Mouse (Mus musculus) CH12F3 (cell line): ENCODE measurements around the gene Slc45a2.

Experiments
- in situ Hi-C: fragments of 300-500 bp; cut with MboI; formaldehyde crosslinking; loops from 2 replicates; pipeline ENCODE4 v1.14.3; 2020; ENCODE audit warnings: low sequenced_read_pairs

Slc45a2 gene

DNA sequence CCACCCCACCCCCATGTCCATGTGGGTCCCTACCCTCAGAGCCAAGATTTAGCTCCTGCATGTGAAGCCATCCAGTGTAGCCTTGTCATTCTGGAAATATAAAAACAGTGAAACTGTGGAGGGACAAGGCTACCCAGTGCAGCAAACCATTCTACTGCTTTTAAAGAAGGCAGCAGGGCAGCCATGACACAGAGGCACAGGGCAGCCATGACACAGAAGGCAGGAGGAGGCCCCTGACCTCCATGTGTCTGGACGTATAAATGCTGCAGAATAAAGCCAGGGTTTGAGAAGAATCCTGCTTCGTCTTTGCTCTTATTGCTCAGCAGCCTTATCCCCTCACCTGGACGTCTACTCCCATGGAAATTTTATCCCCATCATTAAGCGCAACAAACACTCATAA lies 3.3 kb downstream of the Slc45a2 start:
- in situ Hi-C loops: no loop called here

- in situ Hi-C loops: no loop called here
Observed at GRCm38 (mm10) chr15:11004646-11005045, 4.1 kb downstream of the Slc45a2 start.

GRCm38 (mm10) chr15:11008756-11009155 lies 8.2 kb downstream of the Slc45a2 start:
- in situ Hi-C loops: no loop called here

- in situ Hi-C loops: no loop called here
Observed at GRCm38 (mm10) chr15:11010976-11011548, 10.5 kb downstream of the Slc45a2 start.

- in situ Hi-C loops: no loop called here
Observed at GRCm38 (mm10) chr15:11014931-11015330, 14.4 kb downstream of the Slc45a2 start.

DNA sequence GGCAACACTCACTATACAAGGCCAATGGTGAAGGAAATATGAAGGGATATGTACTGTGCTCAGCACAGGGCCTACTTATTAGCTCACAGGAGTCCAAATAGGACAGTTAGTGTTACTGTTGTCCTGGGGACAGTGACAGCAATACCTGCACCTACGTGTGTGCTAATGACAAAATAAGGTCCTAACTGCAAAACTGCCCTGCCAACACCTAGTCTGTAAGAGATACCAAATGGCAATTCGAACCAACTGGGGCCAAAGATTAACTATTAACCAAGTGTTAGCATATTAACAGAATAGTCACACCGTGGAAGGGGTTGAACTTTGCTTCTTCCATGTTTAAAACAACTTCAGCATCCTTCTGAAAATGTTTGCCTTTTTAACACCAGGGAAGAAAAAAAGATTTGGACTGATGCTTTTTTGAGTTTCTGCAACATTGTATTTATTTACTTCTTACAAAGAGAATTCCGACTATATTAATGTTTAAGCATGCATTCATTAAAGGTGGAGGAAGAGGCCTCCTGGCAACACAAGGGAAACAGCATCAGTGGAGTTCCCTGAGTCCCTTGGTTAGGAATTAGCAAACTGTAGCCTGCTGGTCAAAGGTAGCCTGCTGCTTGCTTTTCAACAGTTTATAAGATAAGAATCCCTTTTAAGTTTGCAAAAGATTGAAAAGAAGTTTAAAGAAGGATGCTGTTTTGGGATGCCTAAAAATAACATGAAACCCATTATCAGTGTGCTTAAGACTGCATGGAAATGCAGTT lies 26.5 kb downstream of the Slc45a2 start:
- in situ Hi-C loops: no loop called here

- in situ Hi-C loops: loop anchor here (10.0 kb wide), 1 partner anchor 285 kb away; no protein-coding TSS in a partner anchor
Observed at GRCm38 (mm10) chr15:11030188-11030587, 29.7 kb downstream of the Slc45a2 start.

DNA sequence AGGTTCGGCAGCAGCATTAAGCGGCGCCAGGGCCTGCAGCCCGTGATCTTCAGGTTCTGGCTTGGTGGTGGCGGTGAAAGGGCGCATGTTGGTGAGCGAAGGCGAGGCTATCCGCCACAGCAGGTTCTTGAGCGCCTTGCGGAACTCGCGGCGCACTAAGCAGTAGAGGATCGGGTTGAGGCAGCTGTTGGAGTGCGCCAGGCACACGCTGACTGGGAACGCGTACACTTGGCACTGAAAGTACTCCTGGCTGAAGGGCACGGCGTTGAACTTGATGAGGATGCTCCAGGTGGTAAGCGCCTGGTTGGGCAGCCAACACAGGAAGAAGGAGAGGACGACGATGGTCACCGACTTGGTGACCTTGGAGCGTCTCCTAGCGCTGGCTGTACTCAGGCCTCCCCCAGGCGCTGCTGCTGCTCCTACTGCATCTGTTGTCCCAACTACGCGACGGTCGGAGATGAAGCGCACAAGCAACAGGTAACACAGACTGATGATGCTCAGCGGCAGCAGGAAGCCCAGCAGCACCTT lies 35.5 kb downstream of the Slc45a2 start:
- in situ Hi-C loops: loop anchor here (5.0 to 10.0 kb wide), 2 partner anchors 279 to 341 kb away; no protein-coding TSS in a partner anchor

DNA sequence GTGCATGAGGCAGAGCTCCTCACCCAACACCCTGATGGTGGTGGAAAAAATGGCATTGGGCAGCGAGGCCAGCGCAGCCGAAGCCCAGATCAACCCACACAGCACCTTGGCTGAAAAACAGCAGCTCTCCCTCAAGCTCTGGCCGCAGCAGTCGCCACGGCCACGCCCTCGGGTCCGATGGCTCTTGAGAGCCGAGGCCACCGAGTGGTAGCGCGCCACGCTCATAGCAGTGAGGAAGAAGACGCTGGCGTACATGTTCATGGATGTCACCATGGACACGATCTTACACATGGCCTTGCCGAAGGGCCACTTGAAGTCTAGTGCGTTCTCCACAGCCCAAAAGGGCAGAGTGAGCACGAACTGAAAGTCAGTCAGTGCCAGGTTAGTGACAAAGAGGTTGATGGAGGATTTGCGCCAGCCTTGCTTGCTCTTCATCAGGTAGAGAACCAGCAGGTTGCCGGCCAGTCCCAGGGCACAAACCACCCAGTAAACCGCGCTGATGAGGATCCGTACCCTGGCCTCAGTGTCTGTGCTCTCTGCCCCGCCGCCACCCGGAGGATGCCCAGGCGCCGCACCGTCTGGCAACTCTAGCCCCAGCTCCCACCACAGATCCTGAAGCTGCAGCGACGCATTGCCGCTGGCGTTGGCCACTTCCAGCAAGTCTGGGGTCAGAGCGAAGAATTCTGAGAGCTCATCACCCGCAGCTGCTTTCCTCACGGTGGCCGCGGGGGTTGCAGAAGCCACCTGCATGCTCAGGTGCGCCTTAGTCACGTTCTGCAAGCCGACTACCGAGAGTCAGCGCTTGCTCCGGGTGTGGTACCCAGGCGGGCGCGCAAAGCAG lies 36.2 kb downstream of the Slc45a2 start:
- in situ Hi-C loops: loop anchor here (5.0 to 10.0 kb wide), 2 partner anchors 278 to 341 kb away; no protein-coding TSS in a partner anchor

- in situ Hi-C loops: loop anchor here (5.0 to 10.0 kb wide), 2 partner anchors 277 to 340 kb away; no protein-coding TSS in a partner anchor
Observed at GRCm38 (mm10) chr15:11037376-11037695, 36.8 kb downstream of the Slc45a2 start.

DNA sequence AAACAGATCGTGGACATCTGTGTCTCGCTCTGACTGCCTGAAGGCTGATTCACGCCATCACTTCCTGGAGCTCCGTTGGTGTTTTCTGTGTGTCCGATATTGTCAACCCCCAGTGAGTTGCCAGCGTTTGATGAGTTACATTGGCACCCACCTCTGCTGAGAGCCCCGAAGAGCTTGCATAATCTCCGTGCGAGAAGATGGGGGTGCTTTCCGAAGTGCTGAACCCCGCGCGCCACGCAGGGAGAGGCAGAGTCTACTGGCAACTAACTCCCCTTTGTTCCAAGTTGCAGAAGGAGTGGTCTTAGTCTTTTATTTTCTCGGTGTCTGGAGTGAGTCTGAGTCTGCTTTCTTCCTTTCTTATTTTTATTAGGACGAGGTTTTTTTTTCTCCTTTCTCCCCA lies 37.2 kb downstream of the Slc45a2 start, which contains the start of gene Rxfp3:
Gene Rxfp3, minus strand, starts transcription at position 281 of the 400 bp plus-strand sequence.
- in situ Hi-C loops: loop anchor here (5.0 to 10.0 kb wide), 2 partner anchors 277 to 340 kb away; no protein-coding TSS in a partner anchor

DNA sequence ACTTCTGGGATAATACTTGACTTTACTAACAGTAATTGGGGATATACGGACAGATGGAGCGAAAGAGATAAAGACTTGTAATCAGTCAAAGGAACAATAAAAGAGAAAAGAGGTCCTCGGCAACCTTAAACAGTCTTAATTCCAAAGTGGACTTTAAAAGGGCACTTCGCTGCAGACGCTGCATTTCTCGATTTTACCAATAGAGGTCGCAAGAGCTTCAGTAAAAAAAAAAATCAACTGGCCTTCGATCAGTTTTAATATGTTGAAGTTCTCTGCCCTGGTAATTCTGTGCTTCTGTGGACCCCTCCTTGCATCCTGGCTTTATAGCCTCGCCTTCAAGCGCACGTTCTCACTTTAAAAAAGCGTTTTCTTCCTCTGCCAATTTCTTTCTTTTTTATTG lies 38.0 kb downstream of the Slc45a2 start:
- in situ Hi-C loops: loop anchor here (5.0 to 10.0 kb wide), 2 partner anchors 276 to 339 kb away; no protein-coding TSS in a partner anchor

GRCm38 (mm10) chr15:11040067-11040466 lies 39.5 kb downstream of the Slc45a2 start:
- in situ Hi-C loops: no loop called here

DNA sequence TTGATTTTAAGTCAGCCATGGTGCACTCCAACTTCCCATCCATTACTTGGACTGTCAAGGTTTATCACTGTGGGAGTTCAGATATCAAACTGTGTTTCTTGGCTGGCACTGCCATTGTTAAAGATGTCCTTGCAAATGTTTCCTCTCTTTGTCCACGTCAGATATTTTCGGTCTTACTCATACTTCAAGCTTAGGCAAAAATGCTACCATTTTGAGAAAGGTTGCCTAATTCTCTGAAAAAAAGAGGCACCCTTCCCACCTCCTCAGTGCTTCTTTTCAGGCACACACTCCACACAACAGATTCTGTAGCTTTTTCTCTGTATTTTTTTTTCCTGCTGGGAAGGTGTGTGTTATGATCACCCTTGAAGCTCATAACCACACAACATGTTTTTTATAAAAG lies 40.7 kb downstream of the Slc45a2 start:
- in situ Hi-C loops: no loop called here

GRCm38 (mm10) chr15:11042828-11043227 lies 42.3 kb downstream of the Slc45a2 start:
- in situ Hi-C loops: no loop called here

- in situ Hi-C loops: no loop called here
Observed at GRCm38 (mm10) chr15:11053678-11054439, 53.3 kb downstream of the Slc45a2 start.

GRCm38 (mm10) chr15:11054440-11055080 lies 54.0 kb downstream of the Slc45a2 start:
- in situ Hi-C loops: no loop called here

- in situ Hi-C loops: no loop called here
Observed at GRCm38 (mm10) chr15:11062903-11063302, 62.4 kb downstream of the Slc45a2 start.

DNA sequence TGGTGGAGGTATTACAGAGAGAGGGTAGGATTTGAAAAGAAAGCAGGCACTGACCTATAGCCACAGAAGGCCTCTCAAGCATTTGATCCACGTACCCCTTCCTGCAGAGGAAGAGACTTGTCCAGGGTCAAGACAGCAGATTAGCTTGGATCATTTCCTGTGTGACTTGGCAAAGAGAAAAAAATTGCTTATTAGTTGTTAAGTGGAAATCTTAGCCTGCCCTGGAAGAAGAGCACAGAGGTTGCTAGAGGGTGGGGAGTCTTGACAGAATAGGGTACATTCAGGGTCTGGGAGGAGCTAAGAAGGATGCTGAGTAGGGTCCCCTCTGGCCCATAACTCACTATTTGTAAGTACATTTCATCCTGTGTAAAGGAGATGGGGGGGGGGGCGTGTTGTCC lies 63.6 kb downstream of the Slc45a2 start:
- in situ Hi-C loops: no loop called here
